Mouse (Mus musculus) WW6 (cell line): ENCODE measurements at regions not wholly inside any gene's neighbourhood (a gene's known extent, or its start where the extent isn't known, plus 50 kb on each side); places are given as distances from the start of the nearest gene placed in this dataset.

Experiments used
- DNase-seq: peaks from one replicate; pipeline ENCODE4 v3.0.0-alpha.2; 2013; ENCODE audit warnings: low read depth, low spot score

DNA sequence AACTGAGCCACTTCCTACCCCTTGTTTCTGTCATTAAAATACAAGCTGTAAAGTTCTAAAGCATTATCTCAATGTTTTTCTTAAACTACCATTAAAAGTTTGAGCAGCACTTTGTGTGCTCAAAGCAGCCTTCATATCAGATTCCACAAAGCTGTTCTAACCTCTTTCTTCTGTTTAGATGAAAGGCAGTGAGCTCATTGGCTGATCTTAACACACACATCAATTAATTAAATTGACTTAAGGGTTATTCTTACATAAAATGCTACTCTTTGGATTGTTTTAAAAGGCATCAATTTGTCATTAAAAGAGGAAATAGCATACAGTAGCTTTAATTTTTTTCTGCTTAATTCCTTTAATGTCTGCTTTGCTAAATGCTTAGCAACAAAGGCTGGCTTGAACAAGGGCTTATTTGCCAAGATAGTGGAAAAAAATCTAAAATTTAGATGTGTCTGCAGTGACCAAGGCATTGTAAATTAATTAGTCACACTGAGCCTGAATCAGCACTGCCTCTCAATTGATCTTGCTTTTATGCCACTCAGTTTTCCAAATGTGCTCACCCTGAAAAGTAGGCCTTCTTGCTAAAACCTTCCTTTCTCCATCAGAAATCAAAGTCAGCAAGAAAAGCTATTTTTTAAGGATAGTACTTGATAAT is 777.5 kb downstream of the Tmem114 start:
- no peak for DNase-seq

DNA sequence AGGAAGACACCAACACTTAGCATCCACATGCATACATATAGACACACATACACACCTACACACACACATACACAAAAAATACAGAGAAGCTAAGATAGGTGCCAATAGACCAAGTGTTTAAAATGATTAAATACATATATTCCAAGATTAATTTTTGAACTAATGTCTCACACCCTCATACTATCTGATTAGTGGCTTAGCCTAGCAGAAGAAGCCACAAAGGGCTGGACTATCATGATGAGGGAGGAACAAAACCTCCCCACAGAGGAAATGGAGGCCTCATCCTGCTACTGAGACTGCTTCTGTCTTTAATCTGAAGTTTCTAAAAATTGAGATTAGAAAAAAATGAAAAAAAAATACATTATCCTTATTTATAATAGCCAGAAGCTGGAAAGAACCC is 780.6 kb downstream of the Tmem114 start:
- DNase-seq: no peak

DNA sequence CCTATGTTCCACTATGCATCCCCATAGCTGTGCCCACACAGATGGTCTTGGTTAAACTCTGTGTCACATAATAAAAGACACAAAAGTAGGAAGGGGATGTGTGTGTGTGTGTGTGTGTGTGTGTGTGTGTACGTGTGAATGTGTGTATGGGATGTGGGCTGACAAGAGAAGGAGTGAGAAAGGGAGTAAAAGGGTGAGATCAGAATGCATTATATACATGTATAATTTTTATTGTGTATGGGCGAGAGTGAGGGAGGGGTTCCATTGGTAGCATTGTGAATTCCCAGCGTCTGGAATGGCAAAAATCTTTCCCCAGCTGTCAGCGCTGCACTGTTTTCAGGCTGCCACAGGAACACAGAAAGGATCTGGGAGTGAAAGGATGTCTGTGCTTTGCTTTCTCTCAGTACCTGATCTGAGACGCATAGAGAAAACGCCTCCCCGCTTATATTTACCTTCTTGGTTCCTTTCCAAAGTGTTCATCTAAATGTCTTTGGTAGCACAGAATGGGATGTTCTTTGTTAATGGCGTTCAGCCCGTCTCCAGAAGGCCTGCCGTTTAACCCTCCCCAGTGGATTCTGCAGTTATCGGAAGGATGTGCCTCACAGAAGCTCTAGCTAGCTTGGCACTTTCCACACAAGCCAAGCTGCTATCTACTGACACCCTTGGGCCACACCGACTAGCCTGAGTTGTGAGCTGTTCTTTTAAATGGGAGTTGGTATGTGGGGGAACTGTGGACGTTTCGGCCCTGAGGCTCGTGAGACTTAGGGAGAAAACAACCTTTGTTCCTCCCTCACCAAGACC is 785.8 kb downstream of the Tmem114 start:
- no peak for DNase-seq

DNA sequence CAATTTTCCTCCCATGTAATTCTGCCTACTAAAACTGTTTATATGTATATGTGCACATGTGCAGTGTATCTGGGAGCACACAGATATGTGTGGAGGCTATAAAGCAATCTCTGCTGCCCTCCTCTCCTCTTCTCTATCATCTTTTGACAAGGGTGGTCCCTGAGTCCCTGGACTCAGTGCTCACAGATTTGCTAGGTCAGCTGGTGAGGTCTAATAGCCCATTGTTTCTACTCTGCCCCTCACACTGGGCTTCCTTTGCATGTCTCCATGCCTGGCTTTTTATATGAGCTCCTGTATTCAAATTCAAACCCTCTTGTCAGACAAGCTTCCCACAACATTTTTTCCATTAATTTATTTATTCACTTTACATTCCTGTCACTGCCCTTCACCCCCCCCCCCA is 786.9 kb downstream of the Tmem114 start:
- DNase-seq: no peak

DNA sequence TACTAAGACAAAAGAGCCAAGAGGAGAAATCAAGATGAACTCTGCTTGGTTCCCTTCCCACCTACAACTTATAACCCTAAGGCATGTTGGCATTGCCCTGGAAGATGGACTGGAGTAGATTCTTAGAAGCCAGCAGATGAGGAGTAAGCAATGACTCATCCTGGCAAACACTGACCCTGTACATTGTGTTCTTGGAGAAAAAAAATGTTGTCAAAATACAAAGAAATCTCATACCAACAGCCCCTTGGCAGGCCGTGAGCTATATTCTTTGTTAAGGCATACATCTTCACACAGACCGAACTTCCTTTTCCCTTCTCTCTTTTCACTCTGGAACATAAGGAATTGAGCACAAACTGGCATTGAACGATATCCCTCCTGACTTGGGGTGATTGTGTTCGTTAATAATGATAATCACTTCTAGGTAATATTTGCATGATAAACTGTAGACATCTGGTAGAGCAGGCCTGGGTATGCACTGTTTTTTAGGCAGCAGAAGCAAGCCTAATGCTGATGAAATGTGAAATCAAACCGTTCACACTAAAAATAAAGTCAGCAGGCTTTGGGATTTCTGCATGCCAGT is 787.7 kb downstream of the Tmem114 start:
- DNase-seq: no peak

- no peak for DNase-seq
Observed at GRCm38 (mm10) chr16:7636326-7636725, 788.6 kb downstream of the Tmem114 start.

DNA sequence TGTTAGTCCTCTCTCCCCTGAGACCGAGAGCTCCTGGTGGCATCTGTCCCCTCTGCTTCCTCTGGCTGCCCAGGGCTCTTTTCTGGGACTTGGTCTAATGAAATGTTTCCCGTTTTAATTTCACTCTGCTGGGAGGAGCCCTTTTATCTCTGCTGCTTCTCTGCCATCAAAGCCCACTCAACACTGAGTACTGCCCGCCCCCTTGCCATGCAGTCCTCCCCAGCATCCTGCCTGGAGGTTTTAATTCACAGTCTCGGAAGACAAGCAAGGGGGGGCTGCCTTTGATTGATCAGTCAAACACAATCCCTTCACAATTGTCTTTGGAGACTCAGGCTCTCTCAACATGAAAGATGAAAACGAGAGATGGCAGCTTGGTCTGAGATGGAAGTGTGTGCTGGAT is 792.5 kb downstream of the Tmem114 start:
- DNase-seq: no peak

DNA sequence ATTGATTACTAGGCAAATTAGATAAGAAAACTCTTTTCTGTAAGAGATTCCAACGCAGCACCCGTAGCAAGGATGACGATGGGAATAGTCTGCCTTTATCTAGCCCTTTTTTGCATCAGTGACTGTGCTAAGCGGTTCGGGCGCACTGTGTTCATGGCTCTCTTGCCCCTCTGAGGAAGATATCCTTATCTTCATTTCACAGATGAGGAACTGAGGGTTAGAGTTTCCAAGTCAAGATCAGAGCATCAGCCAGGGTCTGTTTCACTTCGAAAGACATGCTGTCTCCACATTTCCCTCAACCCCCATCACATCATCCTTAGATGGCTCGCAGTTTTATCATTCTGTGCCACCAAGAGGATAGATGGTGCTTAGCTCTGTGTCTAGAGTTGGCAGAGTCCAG is 796.6 kb downstream of the Tmem114 start:
- no peak for DNase-seq

DNA sequence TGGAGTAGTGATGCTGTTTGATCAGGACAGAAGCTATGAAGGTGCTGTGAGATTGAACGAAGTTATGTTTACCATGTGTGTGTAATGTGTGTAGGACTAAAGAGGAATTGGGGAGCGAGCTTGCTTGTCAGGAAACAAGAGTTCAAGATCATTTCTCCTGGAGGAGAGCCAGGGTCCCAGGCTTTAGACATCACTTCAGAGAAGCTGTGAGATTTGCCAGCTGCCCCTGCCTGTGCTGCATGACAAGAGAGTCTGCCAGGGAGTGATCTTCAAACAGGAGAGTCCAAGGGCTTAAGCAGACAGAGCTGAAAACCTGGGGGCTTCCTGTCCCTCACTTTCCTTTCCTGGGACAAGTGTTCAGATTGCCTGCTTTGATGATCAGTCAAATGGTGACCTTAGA is 818.3 kb downstream of the Tmem114 start:
- DNase-seq: no peak

GRCm38 (mm10) chr16:7602428-7602827 is 822.5 kb downstream of the Tmem114 start:
- no peak for DNase-seq

DNA sequence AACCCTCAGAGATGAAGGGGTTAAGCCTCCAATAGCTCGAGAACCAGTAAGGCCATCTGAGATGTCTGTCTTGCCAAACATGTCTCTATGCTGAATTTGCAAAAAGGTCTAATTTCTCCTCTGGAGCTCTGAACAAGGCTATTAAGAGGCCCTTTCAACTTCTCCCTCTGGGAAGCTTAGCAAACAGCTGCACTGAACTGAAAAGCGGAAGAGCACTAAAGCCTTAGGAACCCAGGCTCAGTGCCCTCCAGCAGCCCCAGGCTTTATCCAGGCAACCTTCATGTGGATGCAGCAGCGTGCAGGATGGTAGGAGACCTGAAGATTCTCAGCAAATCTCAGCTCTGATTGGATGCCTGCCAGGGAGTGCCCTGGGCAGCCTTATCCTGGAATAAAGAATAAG is 850.1 kb downstream of the Tmem114 start:
- DNase-seq: no peak

GRCm38 (mm10) chr16:7560841-7561240 is 864.1 kb downstream of the Tmem114 start:
- DNase-seq: no peak

GRCm38 (mm10) chr16:7559177-7559576 is 865.8 kb downstream of the Tmem114 start:
- DNase-seq: no peak

- DNase-seq: no peak
Observed at GRCm38 (mm10) chr16:7558637-7559036, 866.3 kb downstream of the Tmem114 start.

- DNase-seq: no peak
Observed at GRCm38 (mm10) chr16:7555911-7556310, 869.0 kb downstream of the Tmem114 start.

- no peak for DNase-seq
Observed at GRCm38 (mm10) chr16:7549568-7549967, 875.4 kb downstream of the Tmem114 start.

DNA sequence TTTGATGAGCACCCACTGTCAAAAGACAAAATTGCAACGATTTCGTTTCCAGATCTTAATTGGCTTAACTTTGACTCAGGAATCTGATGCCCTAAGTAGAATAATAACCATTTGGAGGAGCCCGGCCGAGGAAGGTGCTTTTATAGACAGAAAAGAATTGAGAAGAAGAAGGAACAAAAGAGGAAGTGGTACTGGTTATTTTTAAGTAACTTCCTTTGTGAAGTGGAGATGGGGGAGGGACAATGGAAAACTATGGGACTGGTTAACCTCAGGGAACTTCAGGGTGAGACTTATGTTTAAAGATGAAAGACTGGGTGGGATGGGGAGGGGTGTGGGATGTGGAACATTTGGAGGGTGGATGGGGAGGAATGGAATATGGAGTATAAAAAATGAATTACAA is 880.9 kb downstream of the Tmem114 start:
- DNase-seq: no peak

DNA sequence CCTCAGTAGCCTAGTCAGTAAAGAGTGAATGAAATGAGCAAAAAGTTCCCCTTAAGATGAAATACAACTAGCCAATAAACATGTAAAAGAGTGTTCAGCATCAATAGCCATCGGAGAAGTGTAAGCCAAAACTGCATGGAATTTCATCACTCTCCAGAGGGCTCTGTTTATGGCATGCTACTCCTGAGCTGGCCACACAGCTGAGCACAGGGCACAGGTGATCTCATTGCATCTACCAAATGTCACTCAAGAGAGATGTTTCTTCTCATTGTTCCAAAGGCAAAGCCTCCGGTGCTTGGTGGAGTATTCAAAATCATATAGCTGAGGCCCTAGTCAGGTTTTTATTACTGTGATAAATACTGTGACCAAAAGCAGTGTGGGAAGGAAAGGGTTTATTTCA is 895.1 kb downstream of the Tmem114 start:
- DNase-seq: no peak

DNA sequence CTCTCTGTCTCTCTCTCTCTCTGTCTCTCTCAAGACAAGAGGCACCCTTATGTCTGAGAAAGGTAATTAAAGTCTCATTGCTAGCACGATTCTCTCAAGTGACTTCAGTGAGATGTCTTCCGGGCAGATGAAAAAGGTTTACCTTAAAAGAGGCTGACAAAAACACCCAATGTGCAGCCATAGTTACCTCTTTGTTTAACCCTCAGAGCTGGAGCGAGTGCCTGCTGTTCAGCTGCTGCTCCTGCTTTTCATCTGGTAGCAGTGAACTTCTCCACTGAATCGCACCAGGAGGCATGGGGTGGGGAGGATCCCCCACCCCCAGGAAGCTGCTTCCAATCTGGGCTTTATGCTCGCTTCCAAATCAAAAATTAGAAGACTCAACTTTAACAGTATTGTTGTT is 896.0 kb downstream of the Tmem114 start:
- no peak for DNase-seq

DNA sequence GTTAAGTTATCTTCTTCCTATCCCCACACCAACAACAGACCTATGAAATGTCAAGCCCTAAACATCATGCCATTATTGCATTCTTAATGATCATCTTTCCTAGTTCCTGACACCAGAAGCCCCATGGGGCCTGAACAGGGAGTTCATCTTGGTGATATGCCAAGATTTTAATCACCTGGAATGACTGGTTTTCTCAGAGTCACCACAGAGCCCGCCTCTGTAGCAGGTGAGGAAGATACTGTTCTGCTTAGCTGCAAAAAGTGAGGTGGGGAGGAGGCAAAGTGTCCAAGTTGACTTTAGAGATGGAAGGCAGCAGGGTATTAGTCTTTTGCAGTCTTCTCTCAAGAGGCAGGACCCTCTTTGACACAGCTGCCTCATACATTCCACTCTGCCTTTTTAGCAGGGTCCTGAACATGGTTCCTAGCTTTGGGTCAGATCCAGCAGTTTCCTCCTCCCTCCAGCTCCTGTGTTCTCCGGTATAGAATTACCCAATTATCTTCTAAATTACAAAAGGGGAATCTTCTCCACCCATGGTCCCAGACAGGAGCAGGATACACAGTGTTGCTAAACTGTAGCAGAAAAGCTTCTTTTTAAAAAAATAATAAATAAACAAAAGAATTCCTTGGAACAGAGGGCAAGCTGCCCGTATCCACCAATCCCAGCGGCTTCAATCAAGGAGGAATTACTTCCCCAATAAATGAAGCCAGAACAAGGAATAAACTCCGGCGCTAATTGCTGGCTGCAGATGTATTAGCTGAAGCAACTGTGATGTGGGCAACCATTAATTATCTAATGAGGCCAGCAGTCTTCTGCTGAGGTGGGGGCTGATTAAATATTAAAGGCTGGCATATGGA is 896.8 kb downstream of the Tmem114 start:
- DNase-seq: no peak

DNA sequence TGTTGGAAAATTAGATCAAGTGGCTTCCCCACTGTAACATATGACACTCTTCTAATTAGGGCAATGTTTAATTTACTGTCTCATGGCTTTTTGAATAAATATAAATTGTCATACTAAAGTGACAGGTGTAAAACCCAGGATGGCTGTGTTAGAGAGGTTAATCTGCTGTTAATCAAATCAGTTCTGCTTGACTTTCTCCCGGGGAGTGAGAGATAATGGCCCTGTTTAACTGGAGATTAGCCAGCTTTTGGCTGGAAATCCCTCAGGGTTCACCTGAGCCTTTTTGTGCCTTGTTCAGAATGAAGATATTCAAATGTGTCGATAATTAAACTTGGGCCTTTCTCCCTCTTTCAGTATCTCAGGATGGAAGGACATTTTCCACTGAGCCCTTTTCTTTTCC is 906.2 kb downstream of the Tmem114 start:
- DNase-seq: no peak
